Mouse (Mus musculus): ENCODE results near the gene Rap1a.

DNA sequence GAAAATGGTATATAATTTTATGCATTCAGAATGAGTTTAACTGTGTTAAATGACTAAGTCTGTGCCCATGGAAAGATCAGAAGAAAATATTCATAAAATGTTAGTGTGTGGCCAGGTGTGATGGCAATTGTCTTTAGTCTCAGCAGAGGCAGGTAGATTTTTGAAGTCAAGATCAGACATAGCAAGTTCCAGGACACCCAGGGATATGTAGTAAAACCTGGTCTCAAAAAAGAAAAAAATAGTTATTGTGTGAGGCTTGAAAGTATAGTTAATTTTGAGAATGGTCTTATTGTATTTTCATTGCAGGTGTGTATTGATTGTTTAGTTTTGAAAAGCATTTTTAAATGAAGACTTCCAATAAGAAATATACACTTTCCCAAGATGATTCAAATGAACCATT is 22.5 kb upstream of the Rap1a start:
- TF ChIP-seq CTCF (IDR thresholded peaks at IDR 0.05; ENCODE audit: low read depth, low read length) = no peak
- no peak for TF ChIP-seq POLR2A (IDR thresholded peaks at IDR 0.05; ENCODE audit: borderline replicate concordance, low read depth, low read length)
